Mouse (Mus musculus): Measurements from ENCODE around the gene Spag17. TPM values are rescaled to one million over a fixed set of nuclear protein-coding genes. Genes with fewer than 3 reads are reported as not detected.

Spag17 gene
- polyA plus RNA-seq, 1 experiment from 2014 or later: 0.89 TPM

DNA sequence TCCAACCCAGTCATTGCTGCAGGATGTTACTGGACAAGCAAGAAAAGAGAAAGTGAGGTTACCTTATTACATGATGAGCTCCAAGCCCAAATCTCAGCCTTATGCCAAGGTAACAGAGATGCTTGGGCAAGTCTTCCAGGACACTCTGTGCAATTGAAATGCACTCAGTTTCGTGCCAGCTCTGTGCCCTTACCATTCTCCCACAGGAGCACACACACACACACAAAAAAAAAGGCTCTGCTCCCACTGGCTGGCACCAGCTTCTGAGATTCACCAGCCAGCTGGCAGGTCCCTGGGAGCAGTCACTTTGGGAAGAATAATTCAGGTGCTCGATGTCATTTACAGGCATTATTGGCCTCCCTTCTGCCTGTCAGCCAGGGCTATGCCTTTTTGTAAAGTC, 221.5 kb downstream of the Spag17 start:
- no peak for ATAC-seq
- Histone ChIP-seq H3K4me2 (ENCODE audit: low read length) (no peak overlapping the region), H3K36me3 (ENCODE audit: control insufficient read depth, insufficient read depth, low read length) (no peaks in the 10 kb centered on the region), H3K9ac (ENCODE audit: low read depth, low read length) (no peak overlapping the region), H3K4me3 (ENCODE audit: low read depth, low read length) (no peak overlapping the region), H3K4me1 (ENCODE audit: control insufficient read depth, insufficient read depth, low read length) (no peaks in the 10 kb centered on the region), H3K27me3 (ENCODE audit: control insufficient read depth, insufficient read depth, low read depth, low read length) (no peaks in the 10 kb centered on the region), H3K9me3 (replicated peaks; ENCODE audit: control insufficient read depth, low read length, poor library complexity, severe bottlenecking) (no peaks in the 10 kb centered on the region), H3K27ac (ENCODE audit: low read length) (no peak overlapping the region)
- 68% methylated on average over 2 of the region's 2 CpGs for WGBS

GRCm38 (mm10) chr3:100118681-100119080, 233.5 kb downstream of the Spag17 start:
- 79% methylated on average over 2 of the region's 2 CpGs for WGBS

GRCm38 (mm10) chr3:100121961-100122360, 236.8 kb downstream of the Spag17 start:
- 69% methylated on average over 2 of the region's 2 CpGs for WGBS
- H3K4me1 ChIP-seq (ENCODE audit: control insufficient read depth, insufficient read depth, low read length): no peaks in the 10 kb centered on the region
- no peaks in the 10 kb centered on the region for H3K36me3 ChIP-seq (ENCODE audit: control insufficient read depth, insufficient read depth, low read length)
- no peak overlapping the region for H3K27ac ChIP-seq (ENCODE audit: low read length)
- no peak overlapping the region for H3K9ac ChIP-seq (ENCODE audit: low read depth, low read length)
- H3K4me2 ChIP-seq (ENCODE audit: low read length): no peak overlapping the region
- H3K27me3 ChIP-seq (ENCODE audit: control insufficient read depth, insufficient read depth, low read depth, low read length): no peaks in the 10 kb centered on the region
- no peaks in the 10 kb centered on the region for H3K9me3 ChIP-seq (replicated peaks; ENCODE audit: control insufficient read depth, low read length, poor library complexity, severe bottlenecking)
- ATAC-seq: no peak
- H3K4me3 ChIP-seq (ENCODE audit: low read depth, low read length): no peak overlapping the region

More at GRCm38 (mm10) chr3:100118681-100119080, 233.5 kb downstream of the Spag17 start:
- Histone ChIP-seq H3K36me3 (ENCODE audit: control insufficient read depth, insufficient read depth, low read length) (no peaks in the 10 kb centered on the region), H3K9me3 (replicated peaks; ENCODE audit: control insufficient read depth, low read length, poor library complexity, severe bottlenecking) (no peaks in the 10 kb centered on the region), H3K9ac (ENCODE audit: low read depth, low read length) (no peak overlapping the region), H3K4me3 (ENCODE audit: low read depth, low read length) (no peak overlapping the region), H3K27me3 (ENCODE audit: control insufficient read depth, insufficient read depth, low read depth, low read length) (no peaks in the 10 kb centered on the region), H3K27ac (ENCODE audit: low read length) (no peak overlapping the region), H3K4me1 (ENCODE audit: control insufficient read depth, insufficient read depth, low read length) (no peaks in the 10 kb centered on the region), H3K4me2 (ENCODE audit: low read length) (no peak overlapping the region)
- no peak for ATAC-seq

DNA sequence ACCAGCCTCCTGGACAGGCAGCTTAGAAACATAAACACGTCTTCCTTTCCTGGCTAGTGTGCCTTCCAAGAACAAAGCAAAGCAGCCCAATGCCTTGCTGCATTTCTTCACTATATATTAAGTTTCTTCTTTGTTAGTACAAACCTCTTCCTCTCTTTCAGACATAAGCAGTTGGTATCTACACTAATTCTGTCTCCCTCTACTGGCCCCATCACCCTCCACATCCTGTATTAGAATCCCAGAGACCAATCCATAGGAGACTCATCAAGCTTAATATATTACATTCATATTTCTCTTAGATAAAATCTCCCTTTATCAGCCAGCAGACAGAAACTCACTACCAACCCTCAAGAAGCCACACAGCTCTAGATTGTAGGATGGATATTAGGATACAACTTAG, 237.2 kb downstream of the Spag17 start:
- no peak overlapping the region for H3K27ac ChIP-seq (ENCODE audit: low read length)
- H3K9me3 ChIP-seq (replicated peaks; ENCODE audit: control insufficient read depth, low read length, poor library complexity, severe bottlenecking): no peaks in the 10 kb centered on the region
- no peak overlapping the region for H3K4me3 ChIP-seq (ENCODE audit: low read depth, low read length)
- WGBS: 62% methylated on average over 1 of the region's 1 CpGs
- no peaks in the 10 kb centered on the region for H3K4me1 ChIP-seq (ENCODE audit: control insufficient read depth, insufficient read depth, low read length)
- H3K36me3 ChIP-seq (ENCODE audit: control insufficient read depth, insufficient read depth, low read length): no peaks in the 10 kb centered on the region
- no peaks in the 10 kb centered on the region for H3K27me3 ChIP-seq (ENCODE audit: control insufficient read depth, insufficient read depth, low read depth, low read length)
- H3K4me2 ChIP-seq (ENCODE audit: low read length): no peak overlapping the region
- no peak for ATAC-seq
- H3K9ac ChIP-seq (ENCODE audit: low read depth, low read length): no peak overlapping the region

DNA sequence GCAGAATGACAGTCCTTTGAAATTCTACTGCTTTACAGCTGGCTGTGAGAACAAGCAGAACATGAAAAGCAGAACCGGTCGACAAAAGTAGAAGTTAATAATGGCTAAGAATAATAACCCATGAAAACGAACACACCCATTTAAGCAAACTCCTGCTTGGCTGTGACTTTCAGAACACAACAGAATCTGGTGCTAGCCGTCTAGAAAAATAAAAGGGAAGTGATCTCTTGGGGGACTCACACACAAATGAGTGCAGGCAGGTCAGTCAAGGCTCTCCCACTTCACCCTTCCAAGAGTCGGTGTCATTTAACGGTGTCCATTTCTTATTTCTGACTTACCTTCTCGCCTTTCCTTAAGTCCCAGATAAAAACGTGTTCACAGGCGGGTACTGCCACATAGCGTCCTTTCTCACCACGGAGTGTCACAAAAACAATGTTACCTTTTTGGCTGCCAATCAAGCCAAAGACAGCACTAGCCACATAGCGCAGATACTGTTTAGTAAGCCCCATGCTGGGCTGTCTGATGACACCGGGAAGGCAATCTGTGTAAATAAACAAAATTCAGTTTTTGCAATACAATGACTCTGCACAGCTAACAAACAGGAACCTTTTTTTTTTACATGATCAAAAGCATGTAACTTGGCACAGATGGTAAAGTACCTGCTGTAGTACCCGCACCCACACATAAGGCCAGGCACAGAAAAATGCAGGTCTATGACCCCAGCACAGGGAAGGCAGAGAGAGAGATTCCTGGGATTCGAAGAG, 275.7 kb downstream of the Spag17 start:
- Histone ChIP-seq H3K4me3 (ENCODE audit: low read depth, low read length) (peak overlapping the region; percentile 96; the same call in 1 of the 2 replicates), H3K36me3 (ENCODE audit: control insufficient read depth, insufficient read depth, low read length) (peaks cover 19% of the 10 kb centered on the region), H3K9me3 (replicated peaks; ENCODE audit: control insufficient read depth, low read length, poor library complexity, severe bottlenecking) (no peaks in the 10 kb centered on the region), H3K27ac (ENCODE audit: low read length) (no peak overlapping the region), H3K9ac (ENCODE audit: low read depth, low read length) (no peak overlapping the region), H3K4me2 (ENCODE audit: low read length) (peak overlapping the region; percentile 86), H3K27me3 (ENCODE audit: control insufficient read depth, insufficient read depth, low read depth, low read length) (no peaks in the 10 kb centered on the region), H3K4me1 (ENCODE audit: control insufficient read depth, insufficient read depth, low read length) (peaks cover 15% of the 10 kb centered on the region)
- 89% methylated on average over 15 of the region's 15 CpGs for WGBS
- ATAC-seq: no peak

DNA sequence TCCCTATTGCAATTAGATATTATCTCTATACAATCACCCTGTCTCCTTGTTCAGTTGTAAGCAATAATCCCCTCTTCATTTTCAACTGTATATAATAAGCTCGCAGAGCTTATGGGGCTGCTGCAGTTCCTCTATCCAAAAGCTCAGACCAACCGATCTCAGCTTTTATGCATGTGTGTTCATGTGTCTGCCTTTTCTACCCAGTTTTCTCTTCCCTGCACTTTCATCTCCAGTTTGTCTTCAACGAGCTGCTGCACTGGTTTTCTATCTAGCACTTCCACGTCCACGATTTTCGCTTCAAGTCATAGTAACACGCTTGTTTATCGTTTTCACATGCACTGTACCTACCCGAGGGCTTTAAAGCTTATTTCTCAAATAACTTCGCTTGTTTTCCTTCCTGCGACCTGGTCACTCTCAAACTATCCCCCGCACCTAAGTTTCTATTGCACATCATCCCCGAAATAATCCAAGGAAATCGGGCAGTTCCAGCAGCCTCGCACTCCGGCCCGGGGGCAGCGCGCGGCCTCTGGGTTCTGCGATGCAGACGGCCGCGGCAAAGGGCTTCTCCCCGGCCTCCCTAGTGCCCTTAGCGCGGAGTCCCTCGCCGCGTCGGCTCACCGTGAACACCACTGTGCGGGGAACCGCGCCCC, 276.6 kb downstream of the Spag17 start:
- WGBS: 2% methylated on average over 35 of the region's 35 CpGs
- H3K27ac ChIP-seq (ENCODE audit: low read length): peak overlapping the region; percentile 95
- H3K4me2 ChIP-seq (ENCODE audit: low read length): peak overlapping the region; percentile 86
- H3K4me1 ChIP-seq (ENCODE audit: control insufficient read depth, insufficient read depth, low read length): peaks cover 15% of the 10 kb centered on the region
- no peaks in the 10 kb centered on the region for H3K9me3 ChIP-seq (replicated peaks; ENCODE audit: control insufficient read depth, low read length, poor library complexity, severe bottlenecking)
- H3K9ac ChIP-seq (ENCODE audit: low read depth, low read length): peak overlapping the region; percentile 98
- H3K36me3 ChIP-seq (ENCODE audit: control insufficient read depth, insufficient read depth, low read length): peaks cover 10% of the 10 kb centered on the region; the same call in 1 of the 2 replicates
- H3K27me3 ChIP-seq (ENCODE audit: control insufficient read depth, insufficient read depth, low read depth, low read length): no peaks in the 10 kb centered on the region
- peak overlapping the region; percentile 96 for H3K4me3 ChIP-seq (ENCODE audit: low read depth, low read length)
- peak; percentile 18; the same call in 1 of the 2 replicates for ATAC-seq

DNA sequence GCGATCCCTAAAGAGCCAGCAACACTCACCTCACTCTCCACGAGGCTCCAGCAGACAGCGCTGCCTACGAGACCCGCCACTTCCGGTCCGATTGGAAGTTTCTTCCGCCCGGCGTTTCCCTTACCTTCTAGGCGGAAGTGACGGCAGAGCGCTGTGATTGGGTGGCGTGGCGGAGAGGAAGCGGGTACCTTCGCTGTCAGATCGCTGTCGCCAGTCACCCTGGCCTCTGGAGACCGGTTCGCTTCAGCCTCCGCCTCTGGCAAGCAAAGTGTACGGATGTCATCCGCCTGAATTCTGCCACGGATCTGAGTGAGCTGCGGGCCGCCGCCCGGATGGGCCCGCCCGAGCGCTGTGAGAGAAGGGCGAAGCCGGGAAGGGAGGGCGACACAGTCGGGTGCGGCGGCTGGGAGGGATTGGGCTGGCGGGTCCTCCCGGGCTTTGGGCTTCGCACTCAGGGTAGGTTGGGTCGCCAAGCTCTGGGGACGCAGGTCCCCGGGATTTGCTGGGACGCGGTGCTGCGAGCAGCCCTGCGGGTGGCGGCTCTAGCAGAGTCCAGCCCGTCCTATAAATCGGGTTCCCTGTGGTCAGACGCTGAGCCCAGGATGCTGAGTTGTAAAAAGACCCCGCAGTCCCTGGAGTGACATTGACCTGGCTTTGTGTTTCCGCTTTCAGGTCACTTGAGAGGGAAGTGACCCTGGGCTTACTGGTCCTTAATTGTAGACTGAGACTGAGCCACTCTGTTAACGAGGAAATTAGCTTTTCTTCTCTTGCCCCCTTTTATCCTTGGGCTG, 277.3 kb downstream of the Spag17 start, which contains the start of the genes Gdap2 and Wdr3:
Gene Gdap2 (plus strand): TSS at position 67 of the 791 bp plus-strand sequence.
Gene Wdr3 (minus strand): TSS at position 93 of the 791 bp plus-strand sequence.
- H3K27me3 ChIP-seq (ENCODE audit: control insufficient read depth, insufficient read depth, low read depth, low read length): no peaks in the 10 kb centered on the region
- H3K9me3 ChIP-seq (replicated peaks; ENCODE audit: control insufficient read depth, low read length, poor library complexity, severe bottlenecking): no peaks in the 10 kb centered on the region
- peaks cover 7% of the 10 kb centered on the region; the same call in 1 of the 2 replicates for H3K36me3 ChIP-seq (ENCODE audit: control insufficient read depth, insufficient read depth, low read length)
- H3K4me3 ChIP-seq (ENCODE audit: low read depth, low read length): peak within 1 kb of the TSS; percentile 96
- peak within 1 kb of the TSS; percentile 98 for H3K9ac ChIP-seq (ENCODE audit: low read depth, low read length)
- WGBS: under 1% methylated on average over 55 of the region's 55 CpGs
- H3K4me2 ChIP-seq (ENCODE audit: low read length): peak within 1 kb of the TSS; percentile 90
- peak; percentile 99 for ATAC-seq
- peaks cover 15% of the 10 kb centered on the region for H3K4me1 ChIP-seq (ENCODE audit: control insufficient read depth, insufficient read depth, low read length)
- peak within 1 kb of the TSS; percentile 95 for H3K27ac ChIP-seq (ENCODE audit: low read length)

DNA sequence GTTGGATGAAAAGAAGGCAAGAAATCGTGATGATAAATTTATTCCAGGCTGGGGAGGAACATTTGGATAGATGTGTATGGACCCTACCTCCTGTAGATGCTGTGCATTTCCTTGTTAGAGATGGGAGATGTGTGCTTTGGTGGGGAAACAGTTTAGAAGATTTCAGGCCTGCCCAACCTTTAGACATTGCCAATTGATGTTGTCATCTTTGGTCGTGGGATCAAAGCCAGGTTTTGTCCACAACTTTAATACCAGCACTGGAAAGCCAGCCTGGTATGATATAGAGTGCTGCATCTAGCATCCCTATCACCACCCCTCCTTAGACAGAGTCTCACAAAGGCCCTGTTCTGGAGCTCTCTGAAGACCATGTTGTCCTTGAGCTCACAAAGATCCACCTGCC, 278.4 kb downstream of the Spag17 start:
- H3K9me3 ChIP-seq (replicated peaks; ENCODE audit: control insufficient read depth, low read length, poor library complexity, severe bottlenecking): no peaks in the 10 kb centered on the region
- no peak overlapping the region for H3K9ac ChIP-seq (ENCODE audit: low read depth, low read length)
- ATAC-seq: no peak
- H3K27me3 ChIP-seq (ENCODE audit: control insufficient read depth, insufficient read depth, low read depth, low read length): no peaks in the 10 kb centered on the region
- WGBS: 92% methylated on average over 2 of the region's 2 CpGs
- H3K36me3 ChIP-seq (ENCODE audit: control insufficient read depth, insufficient read depth, low read length): peaks cover 9% of the 10 kb centered on the region; the same call in 1 of the 2 replicates
- no peak overlapping the region for H3K4me2 ChIP-seq (ENCODE audit: low read length)
- no peak overlapping the region for H3K27ac ChIP-seq (ENCODE audit: low read length)
- no peak overlapping the region for H3K4me3 ChIP-seq (ENCODE audit: low read depth, low read length)
- H3K4me1 ChIP-seq (ENCODE audit: control insufficient read depth, insufficient read depth, low read length): peaks cover 15% of the 10 kb centered on the region

Data from midbrain, embryonic 16.5 days (tissue).